Mouse (Mus musculus): ENCODE data around the gene Nle1. TPM values are rescaled to one million over a fixed set of nuclear protein-coding genes. Genes with fewer than 3 reads are reported as not detected.
A peak's percentile ranks its signal among the peaks of the same experiment; 100 is the strongest.

Gene Nle1
- polyA plus RNA-seq (2014; fragmentation: Nextera tagmentation; extraction: Ambion mirVana) = 20.7 and 28.0 TPM in 2 replicates

- Histone ChIP-seq H3K9ac (peak within 1 kb of the TSS; percentile 70), H3K4me1 (replicated peaks; ENCODE audit: control insufficient read depth, insufficient read depth, low read length) (peaks cover 7% of the 10 kb centered on the region), H3K27me3 (ENCODE audit: control insufficient read depth, insufficient read depth, low read length) (no peaks in the 10 kb centered on the region), H3K9me3 (ENCODE audit: control insufficient read depth, low read length) (no peaks in the 10 kb centered on the region), H3K27ac (no peak within 1 kb of the TSS), H3K36me3 (replicated peaks; ENCODE audit: control insufficient read depth, insufficient read depth) (peaks cover 33% of the 10 kb centered on the region), H3K4me3 (replicated peaks; ENCODE audit: low read length) (peak within 1 kb of the TSS; percentile 62), H3K4me2 (replicated peaks) (peak within 1 kb of the TSS; percentile 85)
- ATAC-seq (ENCODE audit: low FRiP score) (peak; percentile 91), DNase-seq (ENCODE audit: low spot score) (peak; percentile 96)
- 1% methylated on average over 71 of the region's 73 CpGs for WGBS
Observed at GRCm38 (mm10) chr11:82907651-82908607, at the start of gene Nle1. Nle1 (minus strand) TSS chr11:82908411.

- Histone ChIP-seq H3K4me1 (replicated peaks; ENCODE audit: control insufficient read depth, insufficient read depth, low read length) (no peaks in the 10 kb centered on the region), H3K36me3 (replicated peaks; ENCODE audit: control insufficient read depth, insufficient read depth) (no peaks in the 10 kb centered on the region), H3K4me3 (replicated peaks; ENCODE audit: low read length) (no peak overlapping the region), H3K27ac (no peak overlapping the region), H3K9ac (no peak overlapping the region), H3K27me3 (ENCODE audit: control insufficient read depth, insufficient read depth, low read length) (peaks cover 16% of the 10 kb centered on the region), H3K4me2 (replicated peaks) (no peak overlapping the region), H3K9me3 (ENCODE audit: control insufficient read depth, low read length) (no peaks in the 10 kb centered on the region)
- WGBS = 74% methylated on average over 10 of the region's 10 CpGs
- no peak for DNase-seq (ENCODE audit: low spot score)
- no peak for ATAC-seq (ENCODE audit: low FRiP score)
Observed at GRCm38 (mm10) chr11:82956925-82957324, 48.7 kb upstream of the Nle1 start.

- Histone ChIP-seq H3K4me3 (replicated peaks; ENCODE audit: low read length) (no peak overlapping the region), H3K27ac (no peak overlapping the region), H3K4me2 (replicated peaks) (no peak overlapping the region), H3K27me3 (ENCODE audit: control insufficient read depth, insufficient read depth, low read length) (peaks cover 39% of the 10 kb centered on the region), H3K9me3 (ENCODE audit: control insufficient read depth, low read length) (no peaks in the 10 kb centered on the region), H3K4me1 (replicated peaks; ENCODE audit: control insufficient read depth, insufficient read depth, low read length) (no peaks in the 10 kb centered on the region), H3K9ac (no peak overlapping the region), H3K36me3 (replicated peaks; ENCODE audit: control insufficient read depth, insufficient read depth) (no peaks in the 10 kb centered on the region)
- no peak for ATAC-seq (ENCODE audit: low FRiP score)
- DNase-seq (ENCODE audit: low spot score) = no peak
- WGBS = 83% methylated on average over 6 of the region's 6 CpGs
Observed at GRCm38 (mm10) chr11:82954631-82955030, 46.4 kb upstream of the Nle1 start.

- H3K27me3 ChIP-seq (ENCODE audit: control insufficient read depth, insufficient read depth, low read length) = peaks cover 46% of the 10 kb centered on the region
- H3K9me3 ChIP-seq (ENCODE audit: control insufficient read depth, low read length) = no peaks in the 10 kb centered on the region
- H3K4me2 ChIP-seq (replicated peaks) = no peak overlapping the region
- WGBS = 71% methylated on average over 9 of the region's 9 CpGs
- DNase-seq (ENCODE audit: low spot score) (no peak), ATAC-seq (ENCODE audit: low FRiP score) (no peak)
- no peaks in the 10 kb centered on the region for H3K36me3 ChIP-seq (replicated peaks; ENCODE audit: control insufficient read depth, insufficient read depth)
- no peak overlapping the region for H3K9ac ChIP-seq
- H3K4me1 ChIP-seq (replicated peaks; ENCODE audit: control insufficient read depth, insufficient read depth, low read length) = no peaks in the 10 kb centered on the region
- no peak overlapping the region for H3K27ac ChIP-seq
- no peak overlapping the region for H3K4me3 ChIP-seq (replicated peaks; ENCODE audit: low read length)
Observed at GRCm38 (mm10) chr11:82952612-82953542, 44.7 kb upstream of the Nle1 start.

GRCm38 (mm10) chr11:82951865-82952611 is 43.8 kb upstream of the Nle1 start:
- Histone ChIP-seq H3K36me3 (replicated peaks; ENCODE audit: control insufficient read depth, insufficient read depth) (no peaks in the 10 kb centered on the region), H3K4me2 (replicated peaks) (0 out of 2 replicates have a peak overlapping the region, but pooled peaks have one; percentile 10), H3K4me3 (replicated peaks; ENCODE audit: low read length) (no peak overlapping the region), H3K4me1 (replicated peaks; ENCODE audit: control insufficient read depth, insufficient read depth, low read length) (no peaks in the 10 kb centered on the region), H3K9ac (no peak overlapping the region), H3K9me3 (ENCODE audit: control insufficient read depth, low read length) (no peaks in the 10 kb centered on the region), H3K27me3 (ENCODE audit: control insufficient read depth, insufficient read depth, low read length) (peaks cover 46% of the 10 kb centered on the region), H3K27ac (no peak overlapping the region)
- DNase-seq (ENCODE audit: low spot score) (no peak), ATAC-seq (ENCODE audit: low FRiP score) (no peak)
- WGBS = 14% methylated on average over 28 of the region's 28 CpGs

- no peaks in the 10 kb centered on the region for H3K4me1 ChIP-seq (replicated peaks; ENCODE audit: control insufficient read depth, insufficient read depth, low read length)
- no peak for ATAC-seq (ENCODE audit: low FRiP score)
- no peak for DNase-seq (ENCODE audit: low spot score)
- H3K4me3 ChIP-seq (replicated peaks; ENCODE audit: low read length) = no peak within 1 kb of the TSS
- peaks cover 46% of the 10 kb centered on the region for H3K27me3 ChIP-seq (ENCODE audit: control insufficient read depth, insufficient read depth, low read length)
- H3K9me3 ChIP-seq (ENCODE audit: control insufficient read depth, low read length) = no peaks in the 10 kb centered on the region
- WGBS = 17% methylated on average over 10 of the region's 10 CpGs
- no peaks in the 10 kb centered on the region for H3K36me3 ChIP-seq (replicated peaks; ENCODE audit: control insufficient read depth, insufficient read depth)
- no peak within 1 kb of the TSS for H3K27ac ChIP-seq
- H3K9ac ChIP-seq = no peak within 1 kb of the TSS
- H3K4me2 ChIP-seq (replicated peaks) = 0 out of 2 replicates have a peak within 1 kb of the TSS, but pooled peaks have one; percentile 10
Observed at GRCm38 (mm10) chr11:82950736-82951481, 42.7 kb upstream of the Nle1 start, which contains the start of gene Slfn5. Slfn5 (plus strand) TSS chr11:82951349.

- peaks cover 46% of the 10 kb centered on the region for H3K27me3 ChIP-seq (ENCODE audit: control insufficient read depth, insufficient read depth, low read length)
- DNase-seq (ENCODE audit: low spot score) (no peak), ATAC-seq (ENCODE audit: low FRiP score) (no peak)
- no peaks in the 10 kb centered on the region for H3K4me1 ChIP-seq (replicated peaks; ENCODE audit: control insufficient read depth, insufficient read depth, low read length)
- H3K4me2 ChIP-seq (replicated peaks) = no peak overlapping the region
- no peaks in the 10 kb centered on the region for H3K9me3 ChIP-seq (ENCODE audit: control insufficient read depth, low read length)
- 88% methylated on average over 9 of the region's 9 CpGs for WGBS
- H3K27ac ChIP-seq = no peak overlapping the region
- no peak overlapping the region for H3K4me3 ChIP-seq (replicated peaks; ENCODE audit: low read length)
- no peaks in the 10 kb centered on the region for H3K36me3 ChIP-seq (replicated peaks; ENCODE audit: control insufficient read depth, insufficient read depth)
- no peak overlapping the region for H3K9ac ChIP-seq
Observed at GRCm38 (mm10) chr11:82949036-82949435, 40.8 kb upstream of the Nle1 start.

GRCm38 (mm10) chr11:82947457-82947856 is 39.2 kb upstream of the Nle1 start:
- Histone ChIP-seq H3K27ac (no peak overlapping the region), H3K4me1 (replicated peaks; ENCODE audit: control insufficient read depth, insufficient read depth, low read length) (no peaks in the 10 kb centered on the region), H3K27me3 (ENCODE audit: control insufficient read depth, insufficient read depth, low read length) (peaks cover 34% of the 10 kb centered on the region), H3K4me2 (replicated peaks) (no peak overlapping the region), H3K9me3 (ENCODE audit: control insufficient read depth, low read length) (no peaks in the 10 kb centered on the region), H3K36me3 (replicated peaks; ENCODE audit: control insufficient read depth, insufficient read depth) (no peaks in the 10 kb centered on the region), H3K9ac (no peak overlapping the region), H3K4me3 (replicated peaks; ENCODE audit: low read length) (no peak overlapping the region)
- DNase-seq (ENCODE audit: low spot score) (no peak), ATAC-seq (ENCODE audit: low FRiP score) (no peak)
- 52% methylated on average over 4 of the region's 4 CpGs for WGBS

Measured in hindbrain, embryonic 14.5 days (tissue).